Mouse (Mus musculus) lung, adult 2 months (tissue): ENCODE measurements around the gene Btbd35f29.
"Not testable (repeated sequence)": the region's sequence is repeated elsewhere in the genome, so short reads cannot be mapped to it uniquely, and the experiment has no call there.

Source experiments
- CTCF ChIP-seq: fragments of 200-500 bp; IDR thresholded peaks from 2 replicates; pipeline ENCODE4 v1.5.1; 2011; ENCODE audit warnings: mild to moderate bottlenecking, low read length, control low read depth; ENCODE audit not compliant: insufficient read depth
- POLR2A ChIP-seq: fragments of 200-500 bp; IDR thresholded peaks from 2 replicates; pipeline ENCODE4 v1.6.1; 2011; ENCODE audit warnings: low read depth, mild to moderate bottlenecking, control low read depth, low read length, borderline replicate concordance; ENCODE audit errors: extremely low read depth

- not testable (repeated sequence) for TF ChIP-seq CTCF, POLR2A
Measured at GRCm38 (mm10) chrX:31141416-31141815, 23.9 kb downstream of the Btbd35f29 start.
